ENCODE assay signal across 8 mouse cellular contexts in genomic region chr13:3477997-3478728, GRCm38 (mm10). TPM values are rescaled to one million over a fixed set of nuclear protein-coding genes. Genes with fewer than 3 reads are reported as not detected.
DNase-seq lines count a peak whose midpoint lies in the region; ATAC-seq and TF ChIP-seq lines count a peak whose summit lies in the region.

No protein-coding gene starts in this region.

- TF ChIP-seq POLR2A in liver, adult 2 months (IDR thresholded peaks at IDR 0.05; ENCODE audit: extremely low read depth, insufficient read depth, low read length), result no peak

- TF ChIP-seq CTCF in liver, adult 2 months (IDR thresholded peaks at IDR 0.05; ENCODE audit: low read depth, low read length), result no peak

- no peak overlapping the region for H3K27ac ChIP-seq in embryonic facial prominence, embryonic 11.5 days (replicated peaks; ENCODE audit: low read depth, low read length)
- H3K27ac ChIP-seq in heart, embryonic 13.5 days (replicated peaks), result no peak overlapping the region
- no peak overlapping the region for H3K27ac ChIP-seq in liver, adult 2 months (replicated peaks; ENCODE audit: insufficient read depth, low read depth, low read length)
- H3K27ac ChIP-seq in stomach, embryonic 14.5 days (ENCODE audit: low read length), result no peak overlapping the region

- peak overlapping the region; percentile 81 for H3K4me2 ChIP-seq in embryonic facial prominence, embryonic 11.5 days (ENCODE audit: low read depth, low read length)
- peak overlapping the region; percentile 91 for H3K4me2 ChIP-seq in heart, embryonic 13.5 days
- H3K4me2 ChIP-seq in stomach, embryonic 14.5 days (replicated peaks; ENCODE audit: low read depth, low read length), result peak overlapping the region; percentile 88

- no peaks in the 10 kb centered on the region for H3K9me3 ChIP-seq in embryonic facial prominence, embryonic 11.5 days (replicated peaks; ENCODE audit: control insufficient read depth, low read length)
- H3K9me3 ChIP-seq in heart, embryonic 13.5 days, result no peaks in the 10 kb centered on the region
- no peaks in the 10 kb centered on the region for H3K9me3 ChIP-seq in stomach, embryonic 14.5 days (ENCODE audit: control insufficient read depth, low read depth, low read length)

- no peaks in the 10 kb centered on the region for H3K36me3 ChIP-seq in embryonic facial prominence, embryonic 11.5 days (replicated peaks; ENCODE audit: control insufficient read depth, insufficient read depth, low read depth, low read length)
- H3K36me3 ChIP-seq in heart, embryonic 13.5 days, result peaks cover 7% of the 10 kb centered on the region
- H3K36me3 ChIP-seq in liver, adult 2 months (ENCODE audit: control insufficient read depth, insufficient read depth, low read length), result no peaks in the 10 kb centered on the region
- no peaks in the 10 kb centered on the region for H3K36me3 ChIP-seq in stomach, embryonic 14.5 days (ENCODE audit: control insufficient read depth, insufficient read depth, low read length)

- H3K27me3 ChIP-seq in embryonic facial prominence, embryonic 11.5 days (ENCODE audit: control insufficient read depth, insufficient read depth, low read length), result no peaks in the 10 kb centered on the region
- H3K27me3 ChIP-seq in heart, embryonic 13.5 days (replicated peaks), result no peaks in the 10 kb centered on the region
- H3K27me3 ChIP-seq in liver, adult 2 months (ENCODE audit: control insufficient read depth, insufficient read depth, low read length), result no peaks in the 10 kb centered on the region
- H3K27me3 ChIP-seq in stomach, embryonic 14.5 days (ENCODE audit: control insufficient read depth, insufficient read depth, low read length), result no peaks in the 10 kb centered on the region

- peak; percentile 98 for ATAC-seq in embryonic facial prominence, embryonic 11.5 days (replicated peaks; ENCODE audit: insufficient number of reproducible peaks, low FRiP score, low TSS enrichment, low read depth)
- ATAC-seq in heart, embryonic 13.5 days (ENCODE audit: extremely low read depth, insufficient number of reproducible peaks, low FRiP score, low TSS enrichment), result peak; percentile 66; the same call in 1 of the 2 replicates
- ATAC-seq in monocyte, adult 5-6 weeks (replicated peaks; ENCODE audit: insufficient number of reproducible peaks, low FRiP score, low TSS enrichment, poor library complexity, severe bottlenecking), result peak; percentile 63; the same call in 1 of the 2 replicates
- peak; percentile 97 for ATAC-seq in stomach, embryonic 14.5 days (ENCODE audit: insufficient number of reproducible peaks, insufficient read depth, low FRiP score, low read depth)

- under 1% methylated on average over 40 of the region's 45 CpGs for WGBS in embryonic facial prominence, embryonic 11.5 days
- WGBS in heart, embryonic 13.5 days, result 4% methylated on average over 44 of the region's 45 CpGs
- WGBS in liver, adult 2 months, result 4% methylated on average over 45 of the region's 45 CpGs
- under 1% methylated on average over 44 of the region's 45 CpGs for whole genome bisulfite sequencing in stomach, embryonic 14.5 days

- peak overlapping the region; percentile 75 for H3K9ac ChIP-seq in embryonic facial prominence, embryonic 11.5 days (replicated peaks; ENCODE audit: low read length)
- H3K9ac ChIP-seq in heart, embryonic 13.5 days, result peak overlapping the region; percentile 82
- H3K9ac ChIP-seq in liver, adult 2 months (ENCODE audit: low read depth, low read length), result peak overlapping the region; percentile 6; the same call in 1 of the 2 replicates
- peak overlapping the region; percentile 37 for H3K9ac ChIP-seq in stomach, embryonic 14.5 days (replicated peaks; ENCODE audit: low read depth, low read length)

- DNase-seq in urinary bladder, adult 2 months (ENCODE audit: low spot score), result peak; percentile 23
- no peak for DNase-seq in urinary bladder, postnatal 10 days (ENCODE audit: low spot score)
- DNase-seq in embryonic facial prominence, embryonic 11.5 days (ENCODE audit: low spot score), result peak; percentile 87
- peak; percentile 75 for DNase-seq in kidney, postnatal 10 days
- peak; percentile 11 for DNase-seq in liver, adult 2 months (ENCODE audit: extremely low read depth, low read depth, low spot score)

- H3K4me1 ChIP-seq in embryonic facial prominence, embryonic 11.5 days (ENCODE audit: control insufficient read depth, insufficient read depth, low read length), result no peaks in the 10 kb centered on the region
- peaks cover 5% of the 10 kb centered on the region; the same call in 1 of the 2 replicates for H3K4me1 ChIP-seq in heart, embryonic 13.5 days
- H3K4me1 ChIP-seq in liver, adult 2 months (ENCODE audit: control insufficient read depth, insufficient read depth, low read length), result peaks cover 2% of the 10 kb centered on the region; the same call in 1 of the 2 replicates
- no peaks in the 10 kb centered on the region for H3K4me1 ChIP-seq in stomach, embryonic 14.5 days (ENCODE audit: control insufficient read depth, insufficient read depth, low read length)

- H3K79me2 ChIP-seq in liver, adult 2 months (ENCODE audit: control insufficient read depth, insufficient read depth, low read length), result no peaks in the 10 kb centered on the region

- H3K4me3 ChIP-seq in embryonic facial prominence, embryonic 11.5 days (ENCODE audit: low read depth, low read length), result peak overlapping the region; percentile 65
- H3K4me3 ChIP-seq in heart, embryonic 13.5 days, result peak overlapping the region; percentile 76
- peak overlapping the region; percentile 60 for H3K4me3 ChIP-seq in liver, adult 2 months (ENCODE audit: insufficient read depth, low read depth, low read length)
- H3K4me3 ChIP-seq in stomach, embryonic 14.5 days (ENCODE audit: low read depth, low read length), result peak overlapping the region; percentile 58

RNA-seq across cellular contexts. Expression of gene Gdi2, which starts 59.7 kb away (rescaled TPM):
- 198 and 224 TPM in 2 replicates for polyA plus RNA-seq in urinary bladder, adult 2 months (2012; rRNA removed)
- polyA plus RNA-seq in embryonic facial prominence, embryonic 11.5 days (2014; fragmentation: Nextera tagmentation; extraction: Ambion mirVana), result 533 and 539 TPM in 2 replicates
- 324 and 326 TPM in 2 replicates for polyA plus RNA-seq in heart, embryonic 13.5 days (2015; fragmentation: Nextera tagmentation; extraction: Ambion mirVana)
- 250 and 268 TPM in 2 replicates for total RNA-seq in liver, adult 2 months (2014; rRNA removed)
- polyA plus RNA-seq in liver, adult 2 months (2012; rRNA removed), result 146 and 159 TPM in 2 replicates
- total RNA-seq in monocyte, adult 5-6 weeks (2017), result 468 to 620 TPM (median 514 TPM) in 3 replicates
- 450 and 468 TPM in 2 replicates for polyA plus RNA-seq in stomach, embryonic 14.5 days (2014; fragmentation: Nextera tagmentation; extraction: Ambion mirVana)

Comparison
In these comparisons a context has a peak if more than half of its experiments do, and no peak if none do; other contexts are left out.
1. H3K9ac ChIP-seq: peak in every context shown above with its lines; median percentile 82 in heart, embryonic 13.5 days; 75 in embryonic facial prominence, embryonic 11.5 days; 37 in stomach, embryonic 14.5 days; 6 in liver, adult 2 months.